Mouse (Mus musculus): ENCODE data around the gene Tnfsf11. TPM values are rescaled to one million over a fixed set of nuclear protein-coding genes. Genes with fewer than 3 reads are reported as not detected.

Tnfsf11 gene
- total RNA-seq, 2 experiments from 2014 or later: 0.19 TPM; not detected in 1

DNA sequence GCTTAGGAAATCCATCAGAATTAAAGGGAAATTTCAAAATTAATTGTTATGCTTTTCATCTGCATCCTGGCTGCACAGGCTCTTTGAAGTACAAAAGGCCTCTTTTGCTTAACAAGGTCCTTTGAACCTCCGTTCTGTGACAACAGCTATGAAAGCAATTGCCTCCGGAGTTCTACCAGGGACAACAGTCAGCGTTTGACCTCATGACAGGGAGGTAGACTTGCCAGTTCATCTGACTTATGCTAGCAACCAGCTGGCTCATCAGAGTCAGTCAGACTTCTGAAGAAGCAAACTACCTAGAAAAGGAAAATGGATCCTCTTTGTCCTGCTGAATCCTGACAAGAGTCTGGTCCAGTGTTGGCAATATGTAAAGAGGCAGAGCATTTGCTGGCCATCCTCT, 72.5 kb downstream of the Tnfsf11 start:
- DNase-seq (ENCODE audit: extremely low spot score in 1 of 2, low spot score in 2 of 2): no peak
- intact Hi-C loops (cut with DNase I): no loop called here

DNA sequence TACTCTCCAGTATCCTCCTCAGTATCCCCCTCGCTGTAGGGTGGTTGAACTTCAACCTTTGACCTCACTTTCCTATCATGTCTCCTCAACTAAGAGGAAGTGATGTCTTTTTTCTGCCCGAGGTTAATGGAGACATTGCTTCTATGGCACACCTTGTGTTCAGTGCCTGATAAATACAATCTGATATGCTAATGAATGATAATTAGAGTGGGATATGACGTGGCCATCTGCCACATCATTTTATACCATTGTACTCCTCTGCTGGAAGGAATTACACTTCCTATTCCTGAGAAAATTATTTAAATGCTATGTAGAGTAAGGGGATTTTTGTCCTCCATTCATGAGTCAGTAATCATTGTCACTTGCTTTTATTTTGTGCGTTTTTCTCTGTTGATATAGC, 78.8 kb downstream of the Tnfsf11 start:
- intact Hi-C loops (cut with DNase I): no loop called here
- no peak for DNase-seq (ENCODE audit: extremely low spot score in 1 of 2, low spot score in 2 of 2)

Small RNAs within 50 kb of the gene (microRNA-seq; reads per million reads assigned to microRNA genes)
- not detected for gene Gm23652

Other genes starting within 250 kb of the Tnfsf11 start
- gene Fam216b, start 219.0 kb downstream of the Tnfsf11 start, total RNA-seq (2021): under 1 TPM; 0.15 to 0.36 TPM
- 100 to 1,000 TPM; 156 to 162 TPM for gene Akap11, start 228.8 kb upstream of the Tnfsf11 start, total RNA-seq (2021)

Data from left cerebral cortex, postnatal 10 days (tissue).